Mouse (Mus musculus) skeletal muscle tissue, postnatal 0 days (tissue): ENCODE measurements around the gene Cfap46. TPM values are rescaled to one million over a fixed set of nuclear protein-coding genes. Genes with fewer than 3 reads are reported as not detected.

Experiments used
- polyA plus RNA-seq: library from polyadenylated mRNA; unstranded; fragments of >200 nt; fragmentation: Nextera tagmentation; extraction: Ambion mirVana; gene quantifications from 2 replicates; pipeline ENCODE4 v1.2.1, GENCODE M21; 2015

Cfap46 gene
- polyA plus RNA-seq = 0.10 and 0.13 TPM in 2 replicates

DNA sequence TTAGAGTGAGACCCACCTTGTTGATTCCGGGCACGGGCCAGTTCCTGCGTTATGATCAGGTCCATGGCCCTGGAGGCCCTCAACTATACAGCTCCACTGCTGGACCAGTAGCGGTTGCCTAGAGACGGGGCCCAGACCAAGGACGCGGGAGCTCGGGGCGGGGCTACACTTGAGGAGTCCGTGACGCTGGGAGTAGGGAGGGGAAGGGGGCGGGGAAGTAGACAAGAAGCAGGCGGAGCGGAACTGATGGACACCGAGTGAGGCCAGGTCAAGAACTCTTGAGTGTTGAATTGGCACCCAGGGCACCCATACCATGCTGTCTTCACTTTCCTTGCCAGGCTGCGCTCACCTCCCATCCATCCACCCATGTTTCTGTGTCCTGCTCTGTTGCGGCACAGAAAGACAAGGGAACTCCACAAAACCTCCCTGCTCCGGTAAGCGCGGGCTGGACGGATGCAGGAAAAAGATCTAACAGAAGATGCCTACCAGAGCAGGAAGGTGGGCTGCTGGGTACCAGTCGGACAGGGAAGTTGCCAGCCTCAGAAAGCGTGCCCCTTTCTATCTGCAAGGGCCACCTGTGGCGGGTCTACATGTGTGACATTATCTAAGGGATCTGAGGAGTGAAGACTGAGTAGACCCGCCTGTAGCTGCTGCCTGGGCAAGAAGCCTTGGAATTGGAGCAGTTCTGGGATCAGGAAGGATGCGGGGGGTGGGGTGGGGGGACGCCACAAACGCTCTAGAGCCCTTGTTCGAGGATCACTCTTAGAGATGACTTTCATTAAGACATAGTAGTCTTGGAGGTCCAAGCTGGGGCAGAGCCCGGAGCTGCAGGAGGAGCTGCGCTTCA is at the start of gene Cfap46:
Gene Cfap46, minus strand, starts transcription at position 112 of the 847 bp plus-strand sequence.

DNA sequence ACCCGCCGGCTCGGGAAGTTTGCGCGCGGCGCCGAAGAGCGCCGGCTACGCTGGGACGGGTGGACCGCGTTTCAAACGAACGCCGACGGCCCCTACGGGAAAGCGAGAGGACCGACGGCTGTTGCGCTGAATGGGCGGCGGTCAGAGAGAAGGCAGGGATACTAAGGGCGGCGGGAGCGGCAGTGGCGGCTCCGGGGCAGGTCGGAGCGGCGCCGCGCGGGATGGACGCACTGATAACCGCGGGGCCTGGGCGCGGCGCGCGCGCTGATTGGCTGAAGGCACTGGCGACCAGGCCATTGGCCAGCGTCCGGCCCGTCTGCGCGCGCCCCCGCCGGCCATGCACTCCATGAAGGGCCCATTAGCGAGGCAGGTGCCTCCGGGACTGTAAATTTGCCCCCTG is 101.0 kb downstream of the Cfap46 start, which contains the start of gene Nkx6-2:
Gene Nkx6-2, minus strand, starts transcription at position 203 of the 400 bp plus-strand sequence.

Other genes with a start within 250 kb of the Cfap46 start
- gene Nkx6-2, start 101.0 kb downstream of the Cfap46 start, polyA plus RNA-seq = not detected in 2 replicates
- gene Adgra1, start 150.4 kb upstream of the Cfap46 start, polyA plus RNA-seq = 0.56 and 0.58 TPM in 2 replicates
- gene Kndc1, start 210.9 kb upstream of the Cfap46 start, polyA plus RNA-seq = 0.06 and 0.22 TPM in 2 replicates